Mouse (Mus musculus): Measurements from ENCODE around the gene Gm49322. TPM values are rescaled to one million over a fixed set of nuclear protein-coding genes. Genes with fewer than 3 reads are reported as not detected.

The Gm49322 gene
- polyA plus RNA-seq, 1 experiment from 2014 or later: 4.9 TPM

DNA sequence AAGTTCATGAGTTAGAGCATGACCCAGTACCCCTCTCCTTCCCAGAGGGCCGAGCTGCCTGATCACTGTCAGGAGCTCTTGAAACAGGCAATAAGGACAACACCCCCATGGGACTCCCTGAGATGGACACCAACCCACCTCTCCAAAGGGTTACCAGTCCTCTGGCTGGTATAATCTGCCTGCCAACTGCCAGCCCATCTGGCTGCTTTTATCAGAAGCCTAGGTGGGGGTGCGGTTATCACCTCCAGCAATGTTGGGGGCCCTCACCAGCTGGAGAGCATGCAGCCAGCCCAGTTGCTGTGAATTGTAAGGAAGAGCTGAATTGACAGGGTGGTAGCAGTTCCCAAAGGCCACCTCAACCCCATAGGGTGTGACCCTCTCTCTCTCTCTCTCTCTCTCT is 33.3 kb upstream of the Gm49322 start:
- Histone ChIP-seq H3K9ac (no peak overlapping the region), H3K36me3 (peaks cover 18% of the 10 kb centered on the region), H3K27me3 (no peaks in the 10 kb centered on the region), H3K4me3 (no peak overlapping the region), H3K4me2 (no peak overlapping the region), H3K27ac (0 out of 2 replicates have a peak overlapping the region, but pooled peaks have one; percentile 33), H3K9me3 (no peaks in the 10 kb centered on the region), H3K4me1 (peaks cover 71% of the 10 kb centered on the region)
- WGBS: 74% methylated on average over 2 of the region's 2 CpGs
- no peak for ATAC-seq (ENCODE audit: insufficient number of reproducible peaks, low FRiP score, low TSS enrichment, low read depth)

GRCm38 (mm10) chr10:80573944-80574343 is 31.9 kb upstream of the Gm49322 start:
- Histone ChIP-seq H3K9me3 (no peaks in the 10 kb centered on the region), H3K4me3 (no peak overlapping the region), H3K4me1 (peaks cover 80% of the 10 kb centered on the region), H3K9ac (no peak overlapping the region), H3K4me2 (no peak overlapping the region), H3K27ac (peak overlapping the region; percentile 52; the same call in 1 of the 2 replicates), H3K36me3 (peaks cover 4% of the 10 kb centered on the region; the same call in 1 of the 2 replicates), H3K27me3 (no peaks in the 10 kb centered on the region)
- 59% methylated on average over 9 of the region's 9 CpGs for WGBS
- no peak for ATAC-seq (ENCODE audit: insufficient number of reproducible peaks, low FRiP score, low TSS enrichment, low read depth)

DNA sequence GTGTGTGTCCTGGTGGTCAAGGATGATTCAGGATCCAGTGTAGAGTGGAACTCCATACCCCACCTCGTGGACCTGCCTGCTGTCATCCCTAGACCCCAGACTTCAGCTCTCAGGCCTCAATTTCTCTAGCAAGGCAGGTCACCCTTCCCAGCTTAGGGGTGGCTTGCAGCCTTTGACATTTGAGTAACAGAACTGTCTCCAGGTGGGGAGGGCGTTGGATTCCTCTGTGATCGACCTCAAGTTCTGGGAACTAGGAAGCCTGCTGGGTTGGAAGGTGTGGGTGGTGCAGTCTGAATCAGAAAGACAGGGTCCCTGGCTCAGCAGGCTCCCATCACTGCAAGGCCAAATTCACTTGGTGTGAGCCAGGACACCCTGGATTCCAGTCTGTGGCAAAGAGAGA is 30.9 kb upstream of the Gm49322 start:
- Histone ChIP-seq H3K9ac (no peak overlapping the region), H3K4me3 (peak overlapping the region; percentile 90; the same call in 1 of the 2 replicates), H3K27me3 (no peaks in the 10 kb centered on the region), H3K4me2 (no peak overlapping the region), H3K27ac (no peak overlapping the region), H3K4me1 (peaks cover 77% of the 10 kb centered on the region), H3K36me3 (no peaks in the 10 kb centered on the region), H3K9me3 (no peaks in the 10 kb centered on the region)
- WGBS: 67% methylated on average over 3 of the region's 3 CpGs
- ATAC-seq (ENCODE audit: insufficient number of reproducible peaks, low FRiP score, low TSS enrichment, low read depth): no peak

DNA sequence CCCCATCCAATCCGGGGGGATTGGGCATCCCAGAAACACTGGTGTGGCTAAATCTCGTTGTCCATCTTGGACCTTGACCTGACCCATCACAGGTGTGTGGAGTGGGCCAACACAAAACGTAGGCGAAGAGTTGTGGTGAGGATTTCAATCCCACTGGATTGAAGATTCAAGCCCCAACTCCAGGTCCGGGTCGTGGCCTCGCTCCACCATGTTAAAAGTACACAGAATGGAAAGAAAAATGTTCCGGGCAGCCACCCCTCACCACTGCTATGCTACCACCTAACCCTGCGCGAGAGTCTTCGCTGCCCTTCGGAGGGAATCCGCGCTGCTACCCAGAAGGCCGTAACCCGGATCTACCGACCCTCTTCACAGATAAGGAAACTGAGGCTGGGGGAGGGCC is 29.9 kb upstream of the Gm49322 start:
- no peak for ATAC-seq (ENCODE audit: insufficient number of reproducible peaks, low FRiP score, low TSS enrichment, low read depth)
- Histone ChIP-seq H3K4me2 (peak overlapping the region; percentile 91), H3K4me3 (peak overlapping the region; percentile 90), H3K27ac (peak overlapping the region; percentile 95; the same call in 1 of the 2 replicates), H3K4me1 (peaks cover 66% of the 10 kb centered on the region), H3K9me3 (no peaks in the 10 kb centered on the region), H3K9ac (peak overlapping the region; percentile 76), H3K27me3 (no peaks in the 10 kb centered on the region), H3K36me3 (peaks cover 2% of the 10 kb centered on the region; the same call in 1 of the 2 replicates)
- WGBS: 13% methylated on average over 17 of the region's 17 CpGs

- peaks cover 60% of the 10 kb centered on the region for H3K4me1 ChIP-seq
- under 1% methylated on average over 80 of the region's 96 CpGs for WGBS
Measured at GRCm38 (mm10) chr10:80576351-80577194, 29.2 kb upstream of the Gm49322 start.

GRCm38 (mm10) chr10:80577195-80578130 is 28.4 kb upstream of the Gm49322 start, which contains the start of gene Klf16:
TSS of gene Klf16 (minus strand) at chr10:80577321.
- no peaks in the 10 kb centered on the region for H3K9me3 ChIP-seq
- H3K36me3 ChIP-seq: peaks cover 8% of the 10 kb centered on the region
- H3K4me1 ChIP-seq: peaks cover 52% of the 10 kb centered on the region
- WGBS: under 1% methylated on average over 66 of the region's 97 CpGs
- peak within 1 kb of the TSS; percentile 91 for H3K4me2 ChIP-seq
- H3K27me3 ChIP-seq: no peaks in the 10 kb centered on the region
- H3K9ac ChIP-seq: peak within 1 kb of the TSS; percentile 76
- peak; percentile 87 for ATAC-seq (ENCODE audit: insufficient number of reproducible peaks, low FRiP score, low TSS enrichment, low read depth)
- H3K4me3 ChIP-seq: peak within 1 kb of the TSS; percentile 90
- peak within 1 kb of the TSS; percentile 95 for H3K27ac ChIP-seq

More at GRCm38 (mm10) chr10:80576351-80577194, 29.2 kb upstream of the Gm49322 start:
- no peak for ATAC-seq (ENCODE audit: insufficient number of reproducible peaks, low FRiP score, low TSS enrichment, low read depth)
- no peaks in the 10 kb centered on the region for H3K9me3 ChIP-seq
- H3K4me2 ChIP-seq: peak overlapping the region; percentile 91
- H3K27ac ChIP-seq: peak overlapping the region; percentile 95
- no peaks in the 10 kb centered on the region for H3K27me3 ChIP-seq
- H3K4me3 ChIP-seq: peak overlapping the region; percentile 90
- peaks cover 3% of the 10 kb centered on the region; the same call in 1 of the 2 replicates for H3K36me3 ChIP-seq
- H3K9ac ChIP-seq: peak overlapping the region; percentile 76

- peak overlapping the region; percentile 95 for H3K27ac ChIP-seq
- H3K4me1 ChIP-seq: peaks cover 51% of the 10 kb centered on the region
- under 1% methylated on average over 29 of the region's 29 CpGs for WGBS
Measured at GRCm38 (mm10) chr10:80578131-80578750, 27.6 kb upstream of the Gm49322 start.

GRCm38 (mm10) chr10:80578911-80579310 is 26.9 kb upstream of the Gm49322 start:
- WGBS: 6% methylated on average over 8 of the region's 8 CpGs
- peaks cover 49% of the 10 kb centered on the region for H3K4me1 ChIP-seq
- no peak overlapping the region for H3K9ac ChIP-seq
- no peaks in the 10 kb centered on the region for H3K9me3 ChIP-seq
- H3K4me3 ChIP-seq: peak overlapping the region; percentile 90
- ATAC-seq (ENCODE audit: insufficient number of reproducible peaks, low FRiP score, low TSS enrichment, low read depth): no peak
- H3K36me3 ChIP-seq: peaks cover 20% of the 10 kb centered on the region
- peak overlapping the region; percentile 91 for H3K4me2 ChIP-seq
- H3K27me3 ChIP-seq: no peaks in the 10 kb centered on the region
- H3K27ac ChIP-seq: peak overlapping the region; percentile 95

More at GRCm38 (mm10) chr10:80578131-80578750, 27.6 kb upstream of the Gm49322 start:
- peak overlapping the region; percentile 90 for H3K4me3 ChIP-seq
- 0 out of 2 replicates have a peak, but pooled peaks have one; percentile 0 for ATAC-seq (ENCODE audit: insufficient number of reproducible peaks, low FRiP score, low TSS enrichment, low read depth)
- H3K27me3 ChIP-seq: no peaks in the 10 kb centered on the region
- H3K36me3 ChIP-seq: peaks cover 14% of the 10 kb centered on the region
- H3K9ac ChIP-seq: peak overlapping the region; percentile 24; the same call in 1 of the 2 replicates
- H3K4me2 ChIP-seq: peak overlapping the region; percentile 91
- no peaks in the 10 kb centered on the region for H3K9me3 ChIP-seq

GRCm38 (mm10) chr10:80583047-80583446 is 22.8 kb upstream of the Gm49322 start:
- no peak overlapping the region for H3K27ac ChIP-seq
- H3K9ac ChIP-seq: no peak overlapping the region
- no peak for ATAC-seq (ENCODE audit: insufficient number of reproducible peaks, low FRiP score, low TSS enrichment, low read depth)
- H3K4me3 ChIP-seq: no peak overlapping the region
- 81% methylated on average over 5 of the region's 5 CpGs for WGBS
- peaks cover 45% of the 10 kb centered on the region for H3K36me3 ChIP-seq
- H3K4me2 ChIP-seq: no peak overlapping the region
- H3K9me3 ChIP-seq: no peaks in the 10 kb centered on the region
- H3K4me1 ChIP-seq: peaks cover 46% of the 10 kb centered on the region
- no peaks in the 10 kb centered on the region for H3K27me3 ChIP-seq

GRCm38 (mm10) chr10:80584045-80584488 is 21.8 kb upstream of the Gm49322 start:
- H3K27ac ChIP-seq: no peak overlapping the region
- WGBS: 57% methylated on average over 12 of the region's 12 CpGs
- H3K36me3 ChIP-seq: peaks cover 45% of the 10 kb centered on the region
- no peaks in the 10 kb centered on the region for H3K27me3 ChIP-seq
- H3K9ac ChIP-seq: no peak overlapping the region
- peaks cover 46% of the 10 kb centered on the region for H3K4me1 ChIP-seq
- no peaks in the 10 kb centered on the region for H3K9me3 ChIP-seq
- H3K4me3 ChIP-seq: no peak overlapping the region
- no peak overlapping the region for H3K4me2 ChIP-seq
- no peak for ATAC-seq (ENCODE audit: insufficient number of reproducible peaks, low FRiP score, low TSS enrichment, low read depth)

All from limb, embryonic 15.5 days (tissue).